Mouse (Mus musculus): ENCODE measurements around the gene Det1. TPM values are rescaled to one million over a fixed set of nuclear protein-coding genes. Genes with fewer than 3 reads are reported as not detected.

Det1 gene
- polyA plus RNA-seq, 1 experiment from 2014 or later, result 14.0 TPM

DNA sequence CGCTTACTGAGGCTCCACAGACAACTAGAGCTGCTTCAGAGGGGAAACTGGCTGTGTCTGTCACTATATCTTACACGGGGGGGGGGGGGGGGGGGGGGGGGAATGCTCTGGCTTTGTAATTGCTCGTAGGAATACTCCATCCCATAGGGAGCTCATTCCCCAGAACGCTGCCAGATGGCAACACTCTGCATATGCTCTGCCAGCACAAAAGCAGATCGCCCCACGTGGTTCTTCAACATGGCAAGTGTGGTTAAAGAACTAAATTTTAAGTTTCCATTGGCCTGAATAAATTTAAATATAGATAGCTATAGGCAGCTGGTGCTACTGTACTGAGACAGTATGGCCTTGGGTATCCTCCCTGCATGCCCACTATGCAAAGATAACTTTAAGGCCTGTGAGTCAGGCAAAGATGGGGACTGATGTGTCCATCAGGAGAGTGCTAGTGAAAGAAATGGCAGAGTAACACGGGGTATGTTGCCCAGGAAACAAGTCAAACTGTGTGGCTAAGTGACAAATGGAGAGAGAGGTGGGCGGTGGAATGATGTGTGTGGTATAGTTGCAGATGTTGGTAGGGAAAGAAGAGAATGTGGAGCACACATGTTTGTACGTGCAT is 49.1 kb downstream of the Det1 start:
- H3K9ac ChIP-seq (ENCODE audit: low read depth, low read length), result no peak overlapping the region
- H3K36me3 ChIP-seq (ENCODE audit: control insufficient read depth, insufficient read depth, low read length), result no peaks in the 10 kb centered on the region; the same call in 1 of the 2 replicates
- no peak overlapping the region for H3K4me2 ChIP-seq (ENCODE audit: low read length)
- H3K27me3 ChIP-seq (ENCODE audit: control insufficient read depth, insufficient read depth, low read depth, low read length), result no peaks in the 10 kb centered on the region
- no peak for ATAC-seq
- H3K9me3 ChIP-seq (replicated peaks; ENCODE audit: control insufficient read depth, low read length, poor library complexity, severe bottlenecking), result no peaks in the 10 kb centered on the region
- no peak overlapping the region for H3K27ac ChIP-seq (ENCODE audit: low read length)
- 35% methylated on average over 8 of the region's 9 CpGs for WGBS
- peaks cover 4% of the 10 kb centered on the region; the same call in 1 of the 2 replicates for H3K4me1 ChIP-seq (ENCODE audit: control insufficient read depth, insufficient read depth, low read length)
- no peak overlapping the region for H3K4me3 ChIP-seq (ENCODE audit: low read depth, low read length)

DNA sequence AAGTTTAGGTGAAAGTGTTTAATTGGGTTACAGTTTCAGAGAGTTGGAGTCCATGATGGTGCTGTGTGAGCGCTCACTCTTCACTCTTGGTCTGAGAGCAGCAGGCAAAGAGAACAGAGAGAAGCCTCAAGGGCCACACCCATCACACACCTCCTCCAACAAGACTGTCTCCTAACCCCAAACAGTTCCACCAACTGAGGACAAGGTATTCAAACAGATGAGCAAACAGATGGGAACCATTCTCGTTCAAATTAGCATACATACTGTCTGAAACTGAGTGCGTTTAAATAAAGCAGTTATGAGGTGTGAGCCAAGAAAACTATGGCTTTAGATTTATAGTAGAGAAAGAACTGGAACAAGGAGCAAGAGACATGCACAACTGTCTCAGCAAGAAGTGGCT is 50.4 kb downstream of the Det1 start:
- WGBS, result 93% methylated on average over 3 of the region's 3 CpGs
- H3K36me3 ChIP-seq (ENCODE audit: control insufficient read depth, insufficient read depth, low read length), result no peaks in the 10 kb centered on the region; the same call in 1 of the 2 replicates
- no peaks in the 10 kb centered on the region for H3K27me3 ChIP-seq (ENCODE audit: control insufficient read depth, insufficient read depth, low read depth, low read length)
- peaks cover 4% of the 10 kb centered on the region; the same call in 1 of the 2 replicates for H3K4me1 ChIP-seq (ENCODE audit: control insufficient read depth, insufficient read depth, low read length)
- no peaks in the 10 kb centered on the region for H3K9me3 ChIP-seq (replicated peaks; ENCODE audit: control insufficient read depth, low read length, poor library complexity, severe bottlenecking)
- H3K4me3 ChIP-seq (ENCODE audit: low read depth, low read length), result no peak overlapping the region
- no peak overlapping the region for H3K9ac ChIP-seq (ENCODE audit: low read depth, low read length)
- H3K4me2 ChIP-seq (ENCODE audit: low read length), result no peak overlapping the region
- no peak overlapping the region for H3K27ac ChIP-seq (ENCODE audit: low read length)
- no peak for ATAC-seq

DNA sequence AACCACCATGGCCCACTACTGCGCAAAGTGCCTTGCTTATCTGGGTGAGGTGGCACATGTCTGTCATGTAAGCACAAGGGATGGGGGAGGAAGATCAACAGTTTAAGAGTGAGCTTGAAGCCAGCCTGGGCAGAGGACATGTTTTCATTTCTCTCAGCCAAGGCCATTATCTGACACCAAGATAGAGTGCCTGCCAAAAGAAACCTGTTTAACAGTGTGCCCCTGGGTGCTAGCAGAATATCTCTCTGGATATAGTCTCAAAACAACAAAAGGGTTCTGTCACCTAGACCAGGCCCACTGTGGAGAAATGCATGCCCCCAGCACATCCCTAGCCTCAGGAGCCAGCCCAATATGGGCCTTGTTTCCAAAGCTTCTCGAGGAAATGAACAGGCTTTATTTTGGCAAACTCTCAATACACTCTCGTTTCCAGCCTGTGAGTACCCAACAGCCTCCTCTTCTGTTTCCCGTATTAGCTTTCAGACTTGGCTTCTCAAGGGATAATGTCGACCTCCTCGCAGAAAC is 52.4 kb downstream of the Det1 start:
- H3K27me3 ChIP-seq (ENCODE audit: control insufficient read depth, insufficient read depth, low read depth, low read length), result no peaks in the 10 kb centered on the region
- H3K9ac ChIP-seq (ENCODE audit: low read depth, low read length), result no peak overlapping the region
- H3K36me3 ChIP-seq (ENCODE audit: control insufficient read depth, insufficient read depth, low read length), result peaks cover 9% of the 10 kb centered on the region
- H3K4me2 ChIP-seq (ENCODE audit: low read length), result no peak overlapping the region
- 80% methylated on average over 6 of the region's 6 CpGs for WGBS
- peaks cover 4% of the 10 kb centered on the region; the same call in 1 of the 2 replicates for H3K4me1 ChIP-seq (ENCODE audit: control insufficient read depth, insufficient read depth, low read length)
- H3K27ac ChIP-seq (ENCODE audit: low read length), result no peak overlapping the region
- no peak for ATAC-seq
- no peak overlapping the region for H3K4me3 ChIP-seq (ENCODE audit: low read depth, low read length)
- H3K9me3 ChIP-seq (replicated peaks; ENCODE audit: control insufficient read depth, low read length, poor library complexity, severe bottlenecking), result no peaks in the 10 kb centered on the region

DNA sequence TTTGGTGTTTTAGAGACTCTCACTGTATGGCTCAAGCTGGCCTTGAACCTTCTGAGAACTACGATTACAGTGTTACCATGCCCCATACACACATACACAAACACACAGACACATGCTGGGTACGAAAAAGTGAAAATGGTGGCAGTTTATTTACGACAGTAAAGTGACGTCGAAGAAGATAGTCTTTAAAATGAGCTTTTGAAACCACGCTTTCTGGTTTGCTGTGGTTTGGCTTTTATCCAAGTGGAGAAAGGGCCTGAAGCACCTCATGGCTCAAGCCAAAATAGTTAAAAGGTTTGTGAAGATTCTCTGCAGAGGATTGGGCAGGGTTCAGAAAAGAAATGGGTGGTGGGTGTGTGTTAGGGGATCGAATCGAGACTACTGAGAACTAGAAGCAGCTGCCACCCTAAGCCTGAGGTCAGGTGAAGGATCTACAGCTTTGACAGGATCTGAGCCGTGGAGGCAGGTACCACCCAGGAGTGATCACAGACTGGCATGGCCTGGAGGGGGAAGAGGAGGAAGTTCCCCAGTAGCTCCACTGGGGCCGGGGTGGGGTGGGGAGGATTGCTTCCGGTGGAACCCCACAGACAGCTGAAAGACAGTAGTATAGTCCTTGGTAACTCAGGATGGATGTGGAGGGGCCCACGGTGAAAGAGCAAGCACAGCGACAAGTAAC is 53.0 kb downstream of the Det1 start:
- Histone ChIP-seq H3K9ac (ENCODE audit: low read depth, low read length) (no peak overlapping the region), H3K4me2 (ENCODE audit: low read length) (no peak overlapping the region), H3K27me3 (ENCODE audit: control insufficient read depth, insufficient read depth, low read depth, low read length) (no peaks in the 10 kb centered on the region), H3K4me3 (ENCODE audit: low read depth, low read length) (no peak overlapping the region), H3K9me3 (replicated peaks; ENCODE audit: control insufficient read depth, low read length, poor library complexity, severe bottlenecking) (no peaks in the 10 kb centered on the region), H3K4me1 (ENCODE audit: control insufficient read depth, insufficient read depth, low read length) (peaks cover 4% of the 10 kb centered on the region; the same call in 1 of the 2 replicates), H3K27ac (ENCODE audit: low read length) (no peak overlapping the region), H3K36me3 (ENCODE audit: control insufficient read depth, insufficient read depth, low read length) (peaks cover 9% of the 10 kb centered on the region)
- 92% methylated on average over 13 of the region's 13 CpGs for WGBS
- ATAC-seq, result no peak

GRCm38 (mm10) chr7:78791359-78792222 is 55.5 kb downstream of the Det1 start:
- H3K36me3 ChIP-seq (ENCODE audit: control insufficient read depth, insufficient read depth, low read length), result peaks cover 9% of the 10 kb centered on the region
- no peaks in the 10 kb centered on the region for H3K27me3 ChIP-seq (ENCODE audit: control insufficient read depth, insufficient read depth, low read depth, low read length)
- peak; percentile 83 for ATAC-seq
- H3K4me2 ChIP-seq (ENCODE audit: low read length), result no peak overlapping the region
- no peak overlapping the region for H3K27ac ChIP-seq (ENCODE audit: low read length)
- H3K9me3 ChIP-seq (replicated peaks; ENCODE audit: control insufficient read depth, low read length, poor library complexity, severe bottlenecking), result no peaks in the 10 kb centered on the region
- H3K9ac ChIP-seq (ENCODE audit: low read depth, low read length), result no peak overlapping the region
- no peak overlapping the region for H3K4me3 ChIP-seq (ENCODE audit: low read depth, low read length)
- no peaks in the 10 kb centered on the region for H3K4me1 ChIP-seq (ENCODE audit: control insufficient read depth, insufficient read depth, low read length)
- 84% methylated on average over 15 of the region's 15 CpGs for whole genome bisulfite sequencing

DNA sequence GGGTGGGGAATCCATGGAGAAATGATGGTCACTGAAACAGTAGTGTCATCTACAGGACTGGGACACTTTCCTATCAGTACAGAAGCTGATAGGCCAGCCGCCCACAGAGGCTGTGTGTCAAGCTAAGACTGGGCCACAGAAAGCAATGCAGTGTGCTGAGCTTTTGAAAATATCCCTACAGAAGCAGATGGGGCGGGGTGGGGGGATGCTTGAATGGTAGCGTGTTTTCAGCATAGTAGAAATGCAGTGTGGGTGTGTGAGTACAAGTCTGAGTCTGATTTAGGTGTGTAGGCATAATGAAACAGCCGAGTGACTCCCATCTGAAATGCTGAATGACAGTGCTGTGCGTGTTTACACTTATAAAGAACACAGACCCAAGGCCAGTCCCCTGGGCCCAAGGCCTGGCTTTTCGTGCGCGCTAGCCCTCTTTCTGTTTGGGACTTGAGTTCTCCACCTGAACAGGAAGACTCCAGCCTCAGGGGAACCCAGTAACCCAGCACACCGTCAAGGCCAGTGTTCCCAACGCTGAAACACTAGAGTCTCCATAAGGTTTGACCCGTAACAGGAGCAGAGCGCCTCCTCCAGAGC is 59.2 kb downstream of the Det1 start:
- Histone ChIP-seq H3K27me3 (ENCODE audit: control insufficient read depth, insufficient read depth, low read depth, low read length) (no peaks in the 10 kb centered on the region), H3K4me3 (ENCODE audit: low read depth, low read length) (no peak overlapping the region), H3K27ac (ENCODE audit: low read length) (no peak overlapping the region), H3K36me3 (ENCODE audit: control insufficient read depth, insufficient read depth, low read length) (peaks cover 9% of the 10 kb centered on the region), H3K4me1 (ENCODE audit: control insufficient read depth, insufficient read depth, low read length) (peaks cover 13% of the 10 kb centered on the region), H3K9me3 (replicated peaks; ENCODE audit: control insufficient read depth, low read length, poor library complexity, severe bottlenecking) (no peaks in the 10 kb centered on the region), H3K4me2 (ENCODE audit: low read length) (no peak overlapping the region), H3K9ac (ENCODE audit: low read depth, low read length) (no peak overlapping the region)
- ATAC-seq, result no peak
- 91% methylated on average over 12 of the region's 12 CpGs for WGBS

GRCm38 (mm10) chr7:78785906-78786305 is 61.2 kb downstream of the Det1 start:
- no peaks in the 10 kb centered on the region for H3K9me3 ChIP-seq (replicated peaks; ENCODE audit: control insufficient read depth, low read length, poor library complexity, severe bottlenecking)
- H3K27ac ChIP-seq (ENCODE audit: low read length), result no peak overlapping the region
- WGBS, result 72% methylated on average over 5 of the region's 5 CpGs
- no peak overlapping the region for H3K4me3 ChIP-seq (ENCODE audit: low read depth, low read length)
- peaks cover 10% of the 10 kb centered on the region; the same call in 1 of the 2 replicates for H3K36me3 ChIP-seq (ENCODE audit: control insufficient read depth, insufficient read depth, low read length)
- no peak overlapping the region for H3K4me2 ChIP-seq (ENCODE audit: low read length)
- peaks cover 23% of the 10 kb centered on the region for H3K4me1 ChIP-seq (ENCODE audit: control insufficient read depth, insufficient read depth, low read length)
- H3K9ac ChIP-seq (ENCODE audit: low read depth, low read length), result no peak overlapping the region
- no peak for ATAC-seq
- H3K27me3 ChIP-seq (ENCODE audit: control insufficient read depth, insufficient read depth, low read depth, low read length), result no peaks in the 10 kb centered on the region

DNA sequence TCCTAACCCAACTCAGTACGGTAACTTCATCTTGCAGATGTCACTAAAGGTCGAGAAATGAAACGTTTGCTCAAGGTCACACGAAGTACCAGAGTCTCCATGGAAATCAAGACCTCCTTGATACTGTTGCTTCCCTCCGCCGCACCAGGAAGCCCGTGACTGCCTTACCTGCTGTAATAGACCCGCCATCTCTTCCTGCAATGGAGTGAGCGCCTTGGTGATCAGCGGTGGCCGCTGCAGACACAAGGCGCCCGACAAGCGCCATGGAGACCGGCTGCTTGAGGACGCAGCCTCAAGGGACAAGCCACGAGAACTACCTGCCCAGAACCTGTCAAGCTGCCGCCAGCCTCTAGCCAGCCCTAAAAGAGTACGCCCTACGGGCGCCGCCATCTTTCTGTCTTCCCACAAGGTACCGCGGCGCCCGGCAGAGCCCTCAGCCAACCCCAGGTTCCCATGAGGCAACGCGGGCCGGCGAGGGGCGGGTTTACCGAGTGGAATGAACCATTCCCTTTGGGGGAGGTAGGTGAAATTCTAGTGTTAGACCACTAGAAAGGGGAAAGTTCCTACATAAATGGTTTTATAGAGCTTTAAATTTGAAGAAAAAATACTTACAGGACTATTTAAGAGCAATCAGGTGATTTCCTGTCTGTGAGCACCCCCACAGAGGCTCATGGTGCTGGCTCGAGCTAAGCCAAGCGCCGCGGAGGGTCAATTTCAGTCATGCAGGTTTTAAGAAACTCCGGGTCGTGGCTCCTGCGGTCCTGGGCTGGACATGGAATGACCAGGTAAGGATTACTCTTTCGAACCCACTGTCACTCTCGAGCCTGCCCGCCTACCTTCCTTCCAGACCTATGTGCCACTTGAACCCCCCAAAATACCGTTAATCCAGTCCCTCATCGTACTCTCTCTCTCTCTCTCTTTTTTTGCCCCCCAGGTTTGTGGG is 64.2 kb downstream of the Det1 start, which contains the start of the genes Mrps11 and Mrpl46:
Gene Mrps11, plus strand, starts transcription at position 481 of the 943 bp plus-strand sequence.
Gene Mrpl46, minus strand, starts transcription at position 893 of the 943 bp plus-strand sequence.
- Histone ChIP-seq H3K27ac (ENCODE audit: low read length) (peak within 1 kb of the TSS; percentile 73), H3K9ac (ENCODE audit: low read depth, low read length) (peak within 1 kb of the TSS; percentile 69), H3K36me3 (ENCODE audit: control insufficient read depth, insufficient read depth, low read length) (peaks cover 21% of the 10 kb centered on the region), H3K4me1 (ENCODE audit: control insufficient read depth, insufficient read depth, low read length) (peaks cover 23% of the 10 kb centered on the region), H3K4me3 (ENCODE audit: low read depth, low read length) (peak within 1 kb of the TSS; percentile 54), H3K9me3 (replicated peaks; ENCODE audit: control insufficient read depth, low read length, poor library complexity, severe bottlenecking) (no peaks in the 10 kb centered on the region), H3K4me2 (ENCODE audit: low read length) (peak within 1 kb of the TSS; percentile 88), H3K27me3 (ENCODE audit: control insufficient read depth, insufficient read depth, low read depth, low read length) (no peaks in the 10 kb centered on the region)
- WGBS, result under 1% methylated on average over 44 of the region's 44 CpGs
- ATAC-seq, result peak; percentile 98

Measured in midbrain, embryonic 16.5 days (tissue).